Comparison of ENCODE assay signal across 8 mouse cellular contexts in the genomic region with DNA sequence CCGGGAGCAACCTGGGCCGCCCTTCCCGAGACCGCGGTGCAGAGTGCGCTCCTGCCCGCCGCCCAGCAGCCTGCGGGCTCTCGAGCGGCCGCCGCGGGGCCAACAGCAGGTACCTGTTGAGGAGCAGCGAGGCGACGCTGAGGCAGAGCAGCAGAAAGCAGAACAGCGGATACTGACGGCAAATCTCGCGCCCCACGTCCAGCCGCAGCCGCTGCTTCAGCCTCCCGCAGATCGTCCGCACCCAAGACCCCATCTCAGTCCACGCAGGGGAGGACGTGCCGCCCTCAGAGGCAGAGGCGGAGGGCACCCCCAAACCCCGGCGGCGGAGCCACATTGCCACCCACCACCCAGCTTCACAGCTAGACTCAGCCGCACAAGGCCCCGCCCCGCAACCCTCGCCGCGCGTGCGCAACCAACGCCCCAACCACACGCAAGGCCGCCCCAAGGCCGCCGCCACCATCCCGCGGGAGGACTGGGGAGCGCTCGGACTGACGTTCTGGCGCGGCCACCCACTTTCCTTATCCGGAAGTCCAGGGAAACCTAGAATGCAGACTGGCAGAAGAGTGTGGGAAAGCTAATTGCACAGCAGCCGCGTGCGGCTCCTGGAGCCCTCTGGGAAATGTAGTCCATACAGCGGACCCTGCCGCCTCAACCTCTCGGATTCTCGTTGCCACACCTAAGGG. TPM values are rescaled to one million over a fixed set of nuclear protein-coding genes. Genes with fewer than 3 reads are reported as not detected.
DNase-seq lines count a peak whose midpoint lies in the region; ATAC-seq lines count a peak whose summit lies in the region.

A gene (minus strand): TSS at position 404 of the 683 bp plus-strand sequence.

- no peaks in the 10 kb centered on the region for H3K27me3 ChIP-seq in hindbrain, embryonic 15.5 days

- H3K9me3 ChIP-seq in hindbrain, embryonic 15.5 days: no peaks in the 10 kb centered on the region

- H3K4me2 ChIP-seq in hindbrain, embryonic 15.5 days: peak within 1 kb of the TSS; percentile 83

- peak; percentile 99 for ATAC-seq in hindbrain, embryonic 15.5 days (ENCODE audit: low FRiP score, low read depth)

- peak; percentile 89 for DNase-seq in T-cell, adult 2 months (ENCODE audit: low spot score)
- peak; percentile 95 to 97 for DNase-seq in cerebellum, postnatal 36 days
- DNase-seq in frontal cortex, postnatal 36 days (ENCODE audit: low spot score in 2 of 2): peak; percentile 98 to 99
- peak; percentile 94 for DNase-seq in left cerebral cortex, adult 11 months (ENCODE audit: low spot score)
- DNase-seq in lung, postnatal 4 days: peak; percentile 97 to 98
- DNase-seq in retina, postnatal 7 days (ENCODE audit: low read depth, low spot score): peak; percentile 88
- DNase-seq in urinary bladder, adult 2 months (ENCODE audit: low spot score): peak; percentile 98

- under 1% methylated on average over 60 of the region's 62 CpGs for WGBS in hindbrain, embryonic 15.5 days

- H3K4me1 ChIP-seq in hindbrain, embryonic 15.5 days (replicated peaks): peaks cover 28% of the 10 kb centered on the region

- H3K9ac ChIP-seq in hindbrain, embryonic 15.5 days: peak within 1 kb of the TSS; percentile 77

- peak within 1 kb of the TSS; percentile 90 for H3K27ac ChIP-seq in hindbrain, embryonic 15.5 days (replicated peaks)

- H3K36me3 ChIP-seq in hindbrain, embryonic 15.5 days: no peaks in the 10 kb centered on the region

- peak within 1 kb of the TSS; percentile 89 for H3K4me3 ChIP-seq in hindbrain, embryonic 15.5 days

RNA-seq across cellular contexts. Expression of the gene that starts here (rescaled TPM):
- polyA plus RNA-seq in hindbrain, embryonic 15.5 days (2015; fragmentation: Nextera tagmentation; extraction: Ambion mirVana): 34.0 and 36.0 TPM in 2 replicates
- polyA plus RNA-seq in urinary bladder, adult 2 months (2012; rRNA removed): 39.2 and 44.4 TPM in 2 replicates

Comparison
In these comparisons a context has a peak if more than half of its experiments do, and no peak if none do; other contexts are left out.
1. Peak in every context shown above with its lines: DNase-seq, ATAC-seq, H3K4me3 ChIP-seq and H3K27ac ChIP-seq.